Mouse (Mus musculus): ENCODE data around the gene Grwd1. TPM values are rescaled to one million over a fixed set of nuclear protein-coding genes. Genes with fewer than 3 reads are reported as not detected.

Grwd1 gene
- polyA plus RNA-seq, 1 experiment from 2014 or later = 62.7 TPM

GRCm38 (mm10) chr7:45784524-45785372, 46.0 kb downstream of the Grwd1 start, which contains the start of gene Sult2b1:
TSS of gene Sult2b1 (minus strand) at chr7:45784669.
- peak; percentile 10; the same call in 1 of the 2 replicates for ATAC-seq (ENCODE audit: insufficient number of reproducible peaks, insufficient read depth, low FRiP score, low read depth)
- peak within 1 kb of the TSS; percentile 56 for H3K4me3 ChIP-seq (ENCODE audit: low read depth, low read length)
- H3K4me1 ChIP-seq (ENCODE audit: control insufficient read depth, insufficient read depth, low read length) = peaks cover 24% of the 10 kb centered on the region
- H3K36me3 ChIP-seq (ENCODE audit: control insufficient read depth, insufficient read depth, low read length) = peaks cover 9% of the 10 kb centered on the region
- peak within 1 kb of the TSS; percentile 34 for H3K9ac ChIP-seq (replicated peaks; ENCODE audit: low read depth, low read length)
- H3K9me3 ChIP-seq (ENCODE audit: control insufficient read depth, low read depth, low read length) = no peaks in the 10 kb centered on the region
- H3K27ac ChIP-seq (ENCODE audit: low read length) = no peak within 1 kb of the TSS
- no peaks in the 10 kb centered on the region for H3K27me3 ChIP-seq (ENCODE audit: control insufficient read depth, insufficient read depth, low read length)
- WGBS = 22% methylated on average over 20 of the region's 20 CpGs
- peak within 1 kb of the TSS; percentile 84 for H3K4me2 ChIP-seq (replicated peaks; ENCODE audit: low read depth, low read length)

- WGBS = under 1% methylated on average over 38 of the region's 38 CpGs
- Histone ChIP-seq H3K9ac (replicated peaks; ENCODE audit: low read depth, low read length) (peak within 1 kb of the TSS; percentile 31), H3K4me2 (replicated peaks; ENCODE audit: low read depth, low read length) (peak within 1 kb of the TSS; percentile 84), H3K4me1 (ENCODE audit: control insufficient read depth, insufficient read depth, low read length) (peaks cover 24% of the 10 kb centered on the region), H3K4me3 (ENCODE audit: low read depth, low read length) (peak within 1 kb of the TSS; percentile 42), H3K36me3 (ENCODE audit: control insufficient read depth, insufficient read depth, low read length) (no peaks in the 10 kb centered on the region), H3K27me3 (ENCODE audit: control insufficient read depth, insufficient read depth, low read length) (no peaks in the 10 kb centered on the region), H3K9me3 (ENCODE audit: control insufficient read depth, low read depth, low read length) (no peaks in the 10 kb centered on the region), H3K27ac (ENCODE audit: low read length) (no peak within 1 kb of the TSS)
- ATAC-seq (ENCODE audit: insufficient number of reproducible peaks, insufficient read depth, low FRiP score, low read depth) = peak; percentile 53; the same call in 1 of the 2 replicates
These were observed 47.1 kb downstream of the Grwd1 start, which contains the start of gene Lmtk3 for GRCm38 (mm10) chr7:45783511-45784091. TSS of gene Lmtk3 (plus strand) at chr7:45783738.

- H3K27ac ChIP-seq (ENCODE audit: low read length) = no peak overlapping the region
- no peaks in the 10 kb centered on the region for H3K9me3 ChIP-seq (ENCODE audit: control insufficient read depth, low read depth, low read length)
- H3K9ac ChIP-seq (replicated peaks; ENCODE audit: low read depth, low read length) = no peak overlapping the region
- H3K4me2 ChIP-seq (replicated peaks; ENCODE audit: low read depth, low read length) = no peak overlapping the region
- peaks cover 24% of the 10 kb centered on the region for H3K4me1 ChIP-seq (ENCODE audit: control insufficient read depth, insufficient read depth, low read length)
- 64% methylated on average over 4 of the region's 4 CpGs for WGBS
- ATAC-seq (ENCODE audit: insufficient number of reproducible peaks, insufficient read depth, low FRiP score, low read depth) = no peak
- H3K36me3 ChIP-seq (ENCODE audit: control insufficient read depth, insufficient read depth, low read length) = no peaks in the 10 kb centered on the region
- H3K4me3 ChIP-seq (ENCODE audit: low read depth, low read length) = no peak overlapping the region
- no peaks in the 10 kb centered on the region for H3K27me3 ChIP-seq (ENCODE audit: control insufficient read depth, insufficient read depth, low read length)
These were observed 48.5 kb downstream of the Grwd1 start for GRCm38 (mm10) chr7:45782271-45782670.

GRCm38 (mm10) chr7:45779081-45779641, 51.6 kb downstream of the Grwd1 start:
- no peaks in the 10 kb centered on the region for H3K36me3 ChIP-seq (ENCODE audit: control insufficient read depth, insufficient read depth, low read length)
- no peaks in the 10 kb centered on the region for H3K27me3 ChIP-seq (ENCODE audit: control insufficient read depth, insufficient read depth, low read length)
- no peak overlapping the region for H3K27ac ChIP-seq (ENCODE audit: low read length)
- no peak overlapping the region for H3K4me3 ChIP-seq (ENCODE audit: low read depth, low read length)
- 24% methylated on average over 22 of the region's 22 CpGs for WGBS
- H3K4me2 ChIP-seq (replicated peaks; ENCODE audit: low read depth, low read length) = peak overlapping the region; percentile 23; the same call in 1 of the 2 replicates
- no peak overlapping the region for H3K9ac ChIP-seq (replicated peaks; ENCODE audit: low read depth, low read length)
- H3K9me3 ChIP-seq (ENCODE audit: control insufficient read depth, low read depth, low read length) = no peaks in the 10 kb centered on the region
- no peak for ATAC-seq (ENCODE audit: insufficient number of reproducible peaks, insufficient read depth, low FRiP score, low read depth)
- peaks cover 3% of the 10 kb centered on the region for H3K4me1 ChIP-seq (ENCODE audit: control insufficient read depth, insufficient read depth, low read length)

- Histone ChIP-seq H3K4me2 (replicated peaks; ENCODE audit: low read depth, low read length) (no peak overlapping the region), H3K9me3 (ENCODE audit: control insufficient read depth, low read depth, low read length) (no peaks in the 10 kb centered on the region), H3K27me3 (ENCODE audit: control insufficient read depth, insufficient read depth, low read length) (no peaks in the 10 kb centered on the region), H3K9ac (replicated peaks; ENCODE audit: low read depth, low read length) (no peak overlapping the region), H3K36me3 (ENCODE audit: control insufficient read depth, insufficient read depth, low read length) (no peaks in the 10 kb centered on the region), H3K4me3 (ENCODE audit: low read depth, low read length) (no peak overlapping the region), H3K27ac (ENCODE audit: low read length) (no peak overlapping the region), H3K4me1 (ENCODE audit: control insufficient read depth, insufficient read depth, low read length) (no peaks in the 10 kb centered on the region)
- WGBS = 64% methylated on average over 7 of the region's 7 CpGs
- no peak for ATAC-seq (ENCODE audit: insufficient number of reproducible peaks, insufficient read depth, low FRiP score, low read depth)
These were observed 55.5 kb downstream of the Grwd1 start for GRCm38 (mm10) chr7:45775237-45775636.

Other genes starting within 250 kb of the Grwd1 start
- gene Fgf21, start 215.5 kb downstream of the Grwd1 start, polyA plus RNA-seq (2014; fragmentation: Nextera tagmentation; extraction: Ambion mirVana) = 0.36 and 0.55 TPM in 2 replicates
- gene Fut1, start 213.7 kb downstream of the Grwd1 start, polyA plus RNA-seq (2014; fragmentation: Nextera tagmentation; extraction: Ambion mirVana) = 0.63 and 0.78 TPM in 2 replicates
- gene Izumo1, start 209.1 kb downstream of the Grwd1 start, polyA plus RNA-seq (2014; fragmentation: Nextera tagmentation; extraction: Ambion mirVana) = 0.23 and 0.62 TPM in 2 replicates
- gene Rasip1, start 203.5 kb downstream of the Grwd1 start, polyA plus RNA-seq (2014; fragmentation: Nextera tagmentation; extraction: Ambion mirVana) = 6.2 and 7.8 TPM in 2 replicates
- 7.2 TPM in 2 replicates for gene Mamstr, start 191.0 kb downstream of the Grwd1 start, polyA plus RNA-seq (2014; fragmentation: Nextera tagmentation; extraction: Ambion mirVana)
- 5.7 and 6.1 TPM in 2 replicates for gene Fut2, start 164.6 kb downstream of the Grwd1 start, polyA plus RNA-seq (2014; fragmentation: Nextera tagmentation; extraction: Ambion mirVana)
- 0.67 and 1.0 TPM in 2 replicates for gene Ntn5, start 146.9 kb downstream of the Grwd1 start, polyA plus RNA-seq (2014; fragmentation: Nextera tagmentation; extraction: Ambion mirVana)
- 4.8 and 5.7 TPM in 2 replicates for gene Sec1, start 136.5 kb downstream of the Grwd1 start, polyA plus RNA-seq (2014; fragmentation: Nextera tagmentation; extraction: Ambion mirVana)
- 10.4 and 11.4 TPM in 2 replicates for gene Car11, start 131.1 kb downstream of the Grwd1 start, polyA plus RNA-seq (2014; fragmentation: Nextera tagmentation; extraction: Ambion mirVana)
- 6.4 and 6.7 TPM in 2 replicates for gene Dbp, start 125.9 kb downstream of the Grwd1 start, polyA plus RNA-seq (2014; fragmentation: Nextera tagmentation; extraction: Ambion mirVana)
- gene Rpl18, start 115.5 kb downstream of the Grwd1 start, polyA plus RNA-seq (2014; fragmentation: Nextera tagmentation; extraction: Ambion mirVana) = 1,227 and 1,272 TPM in 2 replicates
- 24.4 TPM in 2 replicates for gene Sphk2, start 112.9 kb downstream of the Grwd1 start, polyA plus RNA-seq (2014; fragmentation: Nextera tagmentation; extraction: Ambion mirVana)
- gene Fam83e, start 109.7 kb downstream of the Grwd1 start, polyA plus RNA-seq (2014; fragmentation: Nextera tagmentation; extraction: Ambion mirVana) = 3.1 and 4.1 TPM in 2 replicates
- gene Spaca4, start 105.1 kb downstream of the Grwd1 start, polyA plus RNA-seq (2014; fragmentation: Nextera tagmentation; extraction: Ambion mirVana) = 0.38 TPM in 1 of 2 replicates, not detected in the other
- gene Lmtk3, start 47.2 kb downstream of the Grwd1 start, polyA plus RNA-seq (2014; fragmentation: Nextera tagmentation; extraction: Ambion mirVana) = 2.5 and 3.3 TPM in 2 replicates
- 2.8 and 3.6 TPM in 2 replicates for gene Sult2b1, start 46.3 kb downstream of the Grwd1 start, polyA plus RNA-seq (2014; fragmentation: Nextera tagmentation; extraction: Ambion mirVana)
- 89.3 and 92.6 TPM in 2 replicates for gene Cyth2, start 16.4 kb downstream of the Grwd1 start, polyA plus RNA-seq (2014; fragmentation: Nextera tagmentation; extraction: Ambion mirVana)
- 1.3 and 1.4 TPM in 2 replicates for gene Kcnj14, start 6.2 kb downstream of the Grwd1 start, polyA plus RNA-seq (2014; fragmentation: Nextera tagmentation; extraction: Ambion mirVana)
- 150 and 157 TPM in 2 replicates for gene Kdelr1, start 41.8 kb upstream of the Grwd1 start, polyA plus RNA-seq (2014; fragmentation: Nextera tagmentation; extraction: Ambion mirVana)
- gene Grin2d, start 47.4 kb upstream of the Grwd1 start, polyA plus RNA-seq (2014; fragmentation: Nextera tagmentation; extraction: Ambion mirVana) = 0.29 and 0.48 TPM in 2 replicates
- 0.45 and 0.65 TPM in 2 replicates for gene Syngr4, start 65.8 kb upstream of the Grwd1 start, polyA plus RNA-seq (2014; fragmentation: Nextera tagmentation; extraction: Ambion mirVana)
- gene Tmem143, start 66.0 kb upstream of the Grwd1 start, polyA plus RNA-seq (2014; fragmentation: Nextera tagmentation; extraction: Ambion mirVana) = 4.7 and 5.4 TPM in 2 replicates
- 263 and 295 TPM in 2 replicates for gene Emp3, start 90.5 kb upstream of the Grwd1 start, polyA plus RNA-seq (2014; fragmentation: Nextera tagmentation; extraction: Ambion mirVana)
- gene Ccdc114, start 93.1 kb upstream of the Grwd1 start, polyA plus RNA-seq (2014; fragmentation: Nextera tagmentation; extraction: Ambion mirVana) = 3.4 and 3.5 TPM in 2 replicates
- gene Abcc6, start 199.4 kb upstream of the Grwd1 start, polyA plus RNA-seq (2014; fragmentation: Nextera tagmentation; extraction: Ambion mirVana) = 0.78 and 1.4 TPM in 2 replicates
- 21.1 and 22.3 TPM in 2 replicates for gene Nomo1, start 202.8 kb upstream of the Grwd1 start, polyA plus RNA-seq (2014; fragmentation: Nextera tagmentation; extraction: Ambion mirVana)

Data from stomach, embryonic 14.5 days (tissue).